Mouse (Mus musculus) left cerebral cortex, adult 8-10 months (tissue): ENCODE results near the gene Pdcl3. TPM values are rescaled to one million over a fixed set of nuclear protein-coding genes. Genes with fewer than 3 reads are reported as not detected.
"Not testable (repeated sequence)": the region's sequence is repeated elsewhere in the genome, so short reads cannot be mapped to it uniquely, and the experiment has no call there.

ENCODE experiments used
- DNase-seq, 2 experiments: peaks; one replicate each; pipeline ENCODE4 v3.0.0; 2022; ENCODE audit warnings: low spot score in 2 of 2
- total RNA-seq, 4 experiments: library from RNA; stranded (reverse); gene quantifications; 2 replicates each; pipeline ENCODE4 v1.2.4; 2022

Gene Pdcl3
- total RNA-seq, 4 experiments from 2014 or later: 34.3 to 37.5 (median 34.4) TPM

DNA sequence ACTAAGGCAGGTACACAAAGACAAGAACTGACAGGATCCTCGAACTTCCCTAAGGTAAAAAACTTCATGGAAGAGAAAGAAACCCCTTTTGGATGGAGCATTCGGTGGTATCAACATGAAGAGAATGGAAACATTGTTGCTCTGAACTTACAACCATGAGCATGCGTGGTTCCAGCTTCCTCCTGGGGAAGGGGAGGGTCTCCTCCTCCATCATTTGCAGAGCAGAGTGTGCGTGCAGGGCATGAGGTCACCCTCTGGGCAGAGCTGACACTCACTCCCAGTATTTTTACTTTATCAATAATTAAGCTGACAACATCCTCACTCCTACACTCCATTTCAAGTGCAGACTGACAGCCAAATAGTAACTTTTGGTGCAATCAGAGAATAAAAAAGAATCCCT is 32.5 kb downstream of the Pdcl3 start:
- no peak for DNase-seq

DNA sequence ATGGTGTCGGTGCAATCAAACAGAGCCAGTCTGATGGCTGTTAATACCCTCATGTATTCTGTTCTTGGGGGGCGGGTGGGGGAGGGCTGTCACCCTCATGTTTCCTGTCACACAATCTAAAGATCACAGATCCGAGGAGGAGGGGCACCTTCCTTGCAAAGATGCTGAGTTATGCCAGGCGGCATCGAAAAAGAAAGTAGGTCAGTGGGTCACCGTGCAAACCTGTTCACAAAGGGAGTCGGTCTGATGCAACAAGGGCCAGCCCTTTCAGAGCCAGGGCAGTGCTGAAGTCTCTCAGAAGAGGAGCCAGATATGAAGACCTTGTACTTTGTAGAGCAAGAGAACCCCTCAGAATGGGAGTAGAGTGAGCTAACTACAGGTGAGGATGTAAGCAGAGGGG is 39.7 kb downstream of the Pdcl3 start:
- DNase-seq: no peak

DNA sequence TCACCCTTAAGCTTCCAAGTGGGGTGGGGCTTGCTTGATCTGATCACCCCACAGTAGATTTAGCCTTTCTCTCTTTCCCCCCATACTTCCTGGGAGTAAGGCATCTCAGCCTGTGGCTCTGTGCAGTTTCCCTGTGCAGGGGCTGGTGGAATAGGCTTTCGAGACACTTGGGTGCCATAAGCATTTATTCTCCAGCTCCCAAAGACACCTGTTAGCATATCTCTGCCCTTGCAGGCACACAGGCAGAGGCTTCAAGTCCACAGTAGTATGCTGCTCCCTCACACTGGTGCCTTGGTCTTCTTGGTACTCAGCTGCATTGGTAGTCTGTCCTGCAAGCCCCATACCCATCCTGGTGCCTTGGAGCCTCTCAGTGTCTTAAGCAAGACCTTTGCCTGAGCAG is 40.4 kb downstream of the Pdcl3 start:
- no peak for DNase-seq

DNA sequence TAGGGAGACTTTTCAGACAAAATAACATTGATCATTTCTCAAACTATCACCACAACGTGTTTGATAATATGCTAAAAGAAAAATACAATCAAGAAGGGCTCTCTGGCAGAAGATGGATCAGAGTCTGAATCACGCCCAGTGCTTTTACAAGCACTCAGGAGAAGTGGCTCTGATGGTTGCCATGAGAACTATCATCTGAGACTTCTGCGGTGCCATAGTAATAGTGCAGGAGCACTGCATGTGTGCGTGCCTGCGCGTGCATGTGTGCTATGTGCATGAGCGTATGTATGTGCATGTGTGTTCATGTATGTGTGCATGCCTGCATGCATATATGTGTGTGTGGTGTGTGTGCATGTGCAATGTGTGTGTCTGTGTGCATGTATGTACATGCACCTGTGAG is 43.8 kb downstream of the Pdcl3 start:
- DNase-seq: no peak

DNA sequence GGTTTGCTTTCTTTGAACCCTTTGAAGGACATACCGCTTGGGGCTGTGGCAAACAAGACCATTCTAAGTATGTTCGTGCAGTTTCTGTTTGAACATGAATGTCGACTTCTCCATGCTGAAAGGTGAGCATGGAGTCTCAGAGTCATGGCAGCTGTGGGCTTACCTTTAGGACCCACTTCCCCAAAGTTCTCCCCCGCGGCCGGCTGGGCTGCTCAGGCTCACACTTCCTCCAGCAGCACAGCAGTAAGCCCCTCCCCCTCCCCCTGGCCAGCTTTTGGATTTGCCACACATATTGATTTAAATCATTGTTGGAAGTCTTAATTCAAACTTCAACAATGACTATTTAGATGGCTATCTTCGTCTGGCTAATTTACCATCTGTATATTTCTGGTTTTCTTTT is 44.7 kb downstream of the Pdcl3 start:
- DNase-seq: no peak

DNA sequence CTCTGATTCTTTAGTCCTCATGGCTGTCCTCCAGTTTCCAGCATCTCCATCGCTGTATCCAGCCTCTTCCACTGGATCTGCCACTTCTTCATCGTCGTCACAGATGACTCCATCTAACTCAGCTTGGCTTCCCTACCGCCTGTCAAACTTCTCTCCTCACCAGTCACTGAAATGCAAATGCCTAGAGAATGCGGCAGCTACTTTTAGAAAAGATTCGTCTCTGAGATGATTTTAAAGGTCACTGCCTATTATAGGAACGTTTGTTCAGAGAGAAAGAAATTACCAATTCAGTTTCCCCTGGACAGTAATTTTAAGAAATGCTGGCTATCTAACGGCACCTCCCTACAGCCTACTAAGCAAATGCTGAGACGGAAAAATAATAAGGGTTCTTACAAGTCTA is 50.4 kb downstream of the Pdcl3 start:
- DNase-seq: no peak

DNA sequence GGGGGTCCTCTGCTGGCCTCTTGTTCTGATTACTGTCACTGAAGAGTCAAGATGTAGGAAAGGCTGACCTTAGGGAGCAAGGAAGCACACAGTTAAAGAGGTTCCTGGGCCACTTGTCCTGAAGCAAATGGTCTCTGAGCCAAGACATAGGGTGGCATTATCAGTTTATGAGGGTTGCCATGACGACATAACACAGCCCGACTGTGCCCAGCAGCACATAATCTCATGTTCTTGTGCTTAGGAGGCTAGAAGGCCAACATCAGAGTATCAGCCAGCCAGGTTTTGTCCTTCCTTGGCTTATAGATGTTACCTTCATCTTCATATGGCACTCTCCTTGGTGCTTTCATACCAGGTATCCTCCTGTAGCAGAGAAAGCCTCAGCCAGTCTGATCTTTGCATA is 56.8 kb downstream of the Pdcl3 start:
- DNase-seq: no peak

DNA sequence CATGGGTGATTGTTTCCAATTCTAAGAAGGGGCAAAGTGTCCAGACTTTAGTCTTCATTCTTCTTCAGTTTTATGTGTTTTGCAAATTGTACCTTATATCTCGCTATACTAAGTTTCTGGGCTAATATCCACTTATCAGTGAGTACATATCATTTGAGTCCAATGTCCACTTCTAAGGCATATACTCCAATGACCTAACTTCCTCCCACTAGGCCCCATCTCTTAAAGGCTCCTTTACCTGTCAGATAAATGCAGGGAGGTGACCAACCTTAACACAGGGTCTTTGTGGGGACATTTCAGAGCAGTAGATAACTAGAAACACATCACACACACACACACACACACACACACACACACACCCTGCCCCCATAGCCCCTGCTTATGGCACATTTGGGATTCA is 59.0 kb downstream of the Pdcl3 start:
- not testable (repeated sequence) for DNase-seq

DNA sequence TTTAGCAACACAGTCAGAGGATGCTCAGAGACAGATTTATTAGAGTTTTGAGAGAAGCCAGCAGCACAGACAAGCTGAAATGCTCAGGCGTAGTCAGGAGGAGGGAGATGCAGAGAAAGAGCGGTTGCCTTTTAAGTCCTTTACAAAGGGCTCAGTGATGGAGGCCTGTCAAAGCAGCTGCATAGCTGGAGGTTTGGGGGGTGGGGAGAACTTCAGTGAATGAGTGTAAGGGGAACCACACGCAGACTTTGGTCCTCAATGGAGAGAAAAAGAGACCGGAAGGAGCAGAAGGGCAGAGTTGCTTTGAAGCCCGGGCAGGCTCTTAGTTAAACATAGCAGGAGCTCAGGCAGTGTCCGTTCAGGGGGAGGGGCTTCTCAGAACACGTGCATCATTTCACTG is 61.3 kb downstream of the Pdcl3 start:
- no peak for DNase-seq

Other genes with a start within 250 kb of the Pdcl3 start
- gene Lonrf2, start 148.9 kb upstream of the Pdcl3 start, total RNA-seq: 100 to 1,000 TPM; 109 to 123 (median 115) TPM
- gene Chst10, start 87.4 kb upstream of the Pdcl3 start, total RNA-seq: 10 to 100 TPM; 56.6 to 62.5 (median 60.8) TPM
- gene Nms, start 46.5 kb upstream of the Pdcl3 start, total RNA-seq: not detected
- 10 to 100 TPM; 53.6 to 61.4 (median 58.7) TPM for gene Npas2, start 208.1 kb downstream of the Pdcl3 start, total RNA-seq